Mouse (Mus musculus): ENCODE results near the gene Coq3.

GRCm38 (mm10) chr4:21857481-21857880, 22.0 kb upstream of the Coq3 start:
- no peak for TF ChIP-seq CTCF (conservative IDR thresholded peaks at IDR 0.05; ENCODE audit: low read length)
- no peak for TF ChIP-seq POU5F1 (IDR thresholded peaks at IDR 0.05; ENCODE audit: borderline replicate concordance, low read length)
- TF ChIP-seq NANOG (IDR thresholded peaks at IDR 0.05; ENCODE audit: borderline replicate concordance, low read length) = no peak

Measured in E14TG2a.4 (cell line).